Mouse (Mus musculus): ENCODE measurements around the gene Pigq.

DNA sequence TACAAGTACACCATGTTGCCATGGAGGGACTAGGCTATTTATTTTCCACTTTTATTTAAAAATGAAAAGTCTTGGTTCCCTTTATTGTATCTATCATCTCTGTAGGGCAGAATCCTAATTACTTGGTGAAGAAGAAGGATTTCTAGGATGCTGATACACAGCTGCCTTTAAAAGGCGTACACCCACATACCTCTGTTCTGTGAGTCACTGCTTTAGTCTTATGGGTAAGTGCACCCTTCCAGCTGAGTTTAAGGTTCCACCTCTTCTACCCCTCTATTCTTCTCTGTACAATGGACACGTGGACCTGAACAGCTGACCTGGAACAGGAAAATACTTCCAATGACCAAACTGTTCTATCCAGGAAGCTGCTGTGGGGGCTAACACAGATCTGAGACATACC is 37.1 kb downstream of the Pigq start:
- no peak for TF ChIP-seq CTCF (IDR thresholded peaks at IDR 0.05; ENCODE audit: control insufficient read depth, insufficient read depth, insufficient replicate concordance, low read depth, low read length)
- no peak for TF ChIP-seq POLR2A (IDR thresholded peaks at IDR 0.05; ENCODE audit: control insufficient read depth, low read depth, low read length)
